In the genomic region with DNA sequence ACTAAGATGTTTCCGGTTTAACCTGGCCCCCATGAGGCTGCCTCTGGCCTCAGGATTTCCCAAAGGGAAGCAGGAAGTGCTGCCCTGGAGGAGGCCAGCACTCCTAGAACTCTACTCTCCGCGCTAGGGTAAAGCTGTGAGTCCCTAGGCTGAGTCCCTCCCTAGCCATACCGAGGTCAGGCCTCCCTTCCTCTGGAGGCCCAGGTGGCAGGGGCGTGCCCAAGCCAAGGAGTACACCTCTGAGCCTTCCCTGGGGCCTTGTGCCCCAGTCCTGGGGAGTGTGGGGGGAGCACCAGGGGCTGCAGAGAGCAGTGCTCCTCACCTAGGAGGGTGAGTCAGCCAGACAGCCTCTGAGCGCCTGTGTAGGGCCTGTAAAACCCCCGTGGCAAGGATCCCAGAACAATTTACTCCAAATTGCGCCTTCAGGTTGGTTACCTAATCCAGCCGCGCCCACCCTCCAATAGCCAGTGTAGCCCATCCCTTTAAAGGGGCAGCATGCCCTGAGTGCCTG, we compare ENCODE assay signal across 8 mouse cellular contexts. TPM values are rescaled to one million over a fixed set of nuclear protein-coding genes. Genes with fewer than 3 reads are reported as not detected.
DNase-seq lines count a peak whose midpoint lies in the region; ATAC-seq and TF ChIP-seq lines count a peak whose summit lies in the region.

No protein-coding gene starts in this region.

- no peaks in the 10 kb centered on the region for H3K36me3 ChIP-seq in kidney, adult 2 months (ENCODE audit: control insufficient read depth, insufficient read depth, low read length)
- H3K36me3 ChIP-seq in intestine, embryonic 15.5 days = no peaks in the 10 kb centered on the region
- no peaks in the 10 kb centered on the region; the same call in 1 of the 2 replicates for H3K36me3 ChIP-seq in lung, embryonic 16.5 days (ENCODE audit: control insufficient read depth, insufficient read depth, low read length)

- no peaks in the 10 kb centered on the region for H3K27me3 ChIP-seq in kidney, adult 2 months (replicated peaks; ENCODE audit: control insufficient read depth, insufficient read depth, low read length)
- no peaks in the 10 kb centered on the region for H3K27me3 ChIP-seq in intestine, embryonic 15.5 days (replicated peaks)
- H3K27me3 ChIP-seq in lung, embryonic 16.5 days (ENCODE audit: control insufficient read depth, insufficient read depth, low read depth, low read length) = no peaks in the 10 kb centered on the region

- WGBS in kidney, adult 2 months = 35% methylated on average over 10 of the region's 10 CpGs
- WGBS in intestine, embryonic 15.5 days = 18% methylated on average over 10 of the region's 10 CpGs
- WGBS in lung, embryonic 16.5 days = 19% methylated on average over 10 of the region's 10 CpGs

- no peak for DNase-seq in kidney, adult 2 months
- no peak for DNase-seq in kidney, adult 9 months
- peak; percentile 64 to 73 for DNase-seq in cerebellum, postnatal 25 days
- DNase-seq in layer of hippocampus, adult 18-20 months (ENCODE audit: low spot score in 2 of 2) = no peak
- no peak for DNase-seq in thymus, postnatal 4 days
- no peak for DNase-seq in yolk sac, embryonic 10.5 days (ENCODE audit: low spot score)

- no peaks in the 10 kb centered on the region for H3K9me3 ChIP-seq in intestine, embryonic 15.5 days
- H3K9me3 ChIP-seq in lung, embryonic 16.5 days (ENCODE audit: control insufficient read depth, low read length) = no peaks in the 10 kb centered on the region

- peak; percentile 86 for ATAC-seq in intestine, embryonic 15.5 days
- ATAC-seq in lung, embryonic 16.5 days (ENCODE audit: low read depth) = peak; percentile 49

- TF ChIP-seq POLR2A in kidney, adult 2 months (IDR thresholded peaks at IDR 0.05; ENCODE audit: low read depth, low read length) = no peak

- peak overlapping the region; percentile 35 for H3K4me3 ChIP-seq in kidney, adult 2 months (ENCODE audit: insufficient read depth, low read depth, low read length)
- H3K4me3 ChIP-seq in intestine, embryonic 15.5 days (replicated peaks) = peak overlapping the region; percentile 98
- peak overlapping the region; percentile 88 for H3K4me3 ChIP-seq in lung, embryonic 16.5 days (ENCODE audit: low read length)

- peak overlapping the region; percentile 90 for H3K9ac ChIP-seq in intestine, embryonic 15.5 days
- peak overlapping the region; percentile 87 for H3K9ac ChIP-seq in lung, embryonic 16.5 days (ENCODE audit: low read length)

- H3K27ac ChIP-seq in kidney, adult 2 months (ENCODE audit: insufficient read depth, low read depth, low read length) = peak overlapping the region; percentile 62
- peak overlapping the region; percentile 94 for H3K27ac ChIP-seq in intestine, embryonic 15.5 days
- peak overlapping the region; percentile 93 for H3K27ac ChIP-seq in lung, embryonic 16.5 days (ENCODE audit: low read length)

- no peak for TF ChIP-seq CTCF in kidney, adult 2 months (conservative IDR thresholded peaks at IDR 0.05; ENCODE audit: insufficient read depth, insufficient read length, low read depth, low read length)

- H3K4me2 ChIP-seq in intestine, embryonic 15.5 days (replicated peaks) = peak overlapping the region; percentile 91
- H3K4me2 ChIP-seq in lung, embryonic 16.5 days (ENCODE audit: low read depth, low read length) = peak overlapping the region; percentile 90

- peaks cover 14% of the 10 kb centered on the region for H3K4me1 ChIP-seq in kidney, adult 2 months (ENCODE audit: control insufficient read depth, insufficient read depth, low read length)
- peaks cover 30% of the 10 kb centered on the region for H3K4me1 ChIP-seq in intestine, embryonic 15.5 days (replicated peaks)
- H3K4me1 ChIP-seq in lung, embryonic 16.5 days (replicated peaks; ENCODE audit: control insufficient read depth, insufficient read depth, low read length) = peaks cover 20% of the 10 kb centered on the region

RNA-seq across cellular contexts. Expression of a gene that starts 1.6 kb away (rescaled TPM):
- polyA plus RNA-seq in kidney, adult 2 months (2012; rRNA removed) = 29.4 and 30.9 TPM in 2 replicates
- polyA plus RNA-seq in intestine, embryonic 15.5 days (2015; fragmentation: Nextera tagmentation; extraction: Ambion mirVana) = 124 and 133 TPM in 2 replicates
- polyA plus RNA-seq in lung, embryonic 16.5 days (2015; fragmentation: Nextera tagmentation; extraction: Ambion mirVana) = 46.1 and 46.2 TPM in 2 replicates
- total RNA-seq in layer of hippocampus, adult 18-20 months (2021) = 10 to 100 TPM; 10.6 to 10.9 TPM

Comparison
In these comparisons a context has a peak if more than half of its experiments do, and no peak if none do; other contexts are left out.
1. DNase-seq: peak in cerebellum, postnatal 25 days (2 of 2); none in kidney, adult 2 months (single experiment), kidney, adult 9 months (single experiment), layer of hippocampus, adult 18-20 months (0 of 2), thymus, postnatal 4 days (single experiment) and yolk sac, embryonic 10.5 days (single experiment).
2. H3K4me3 ChIP-seq: peak in every context shown above with its lines; median percentile 98 in intestine, embryonic 15.5 days; 88 in lung, embryonic 16.5 days; 35 in kidney, adult 2 months.
3. Peak in every context shown above with its lines, with median percentiles within 50 percentile points of each other: H3K27ac ChIP-seq.